ENCODE assay signal across 7 mouse cellular contexts in the genomic region with DNA sequence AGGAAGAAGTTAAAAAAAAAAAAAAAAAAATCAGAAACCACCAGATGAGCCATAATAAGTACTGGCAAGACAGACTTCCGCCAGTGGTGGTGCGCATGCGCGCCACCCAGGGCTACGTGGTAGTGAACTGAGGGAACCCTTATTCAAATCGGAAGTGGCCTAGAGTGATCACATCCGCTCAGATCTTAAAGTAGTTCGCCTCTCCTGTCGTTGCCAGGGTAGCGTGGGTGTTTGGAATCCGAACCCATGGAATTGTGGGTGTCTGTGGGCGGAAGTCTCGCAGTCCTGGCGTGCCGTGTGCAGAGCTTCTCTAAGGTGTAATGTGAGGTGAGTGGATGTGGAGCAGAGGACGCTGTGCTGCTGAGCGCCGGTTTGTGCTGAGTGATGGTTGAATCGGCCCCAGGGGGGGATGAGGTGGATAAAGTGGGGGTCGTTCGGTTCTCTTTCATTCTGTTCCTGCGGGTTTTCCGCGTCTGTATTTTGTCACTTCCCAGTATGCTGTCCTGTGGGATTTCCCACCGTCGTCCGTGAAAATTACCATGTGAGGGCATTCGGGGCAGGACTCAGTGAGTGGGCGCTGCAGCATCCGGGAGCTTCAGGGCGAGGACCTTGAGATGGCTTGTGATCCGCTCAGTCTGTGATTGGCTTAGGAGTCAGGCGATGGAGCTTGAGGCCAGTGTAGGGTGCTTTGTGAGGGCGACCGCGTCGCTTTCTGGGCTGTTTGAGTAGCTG. TPM values are rescaled to one million over a fixed set of nuclear protein-coding genes. Genes with fewer than 3 reads are reported as not detected.
A peak's percentile ranks its signal among the peaks of the same experiment; 100 is the strongest.
DNase-seq lines count a peak whose midpoint lies in the region; ATAC-seq lines count a peak whose summit lies in the region.

A gene (plus strand): TSS at position 171 of the 732 bp plus-strand sequence.

- H3K4me1 ChIP-seq in intestine, embryonic 16.5 days (ENCODE audit: control insufficient read depth, insufficient read depth, low read length), result peaks cover 13% of the 10 kb centered on the region
- peaks cover 8% of the 10 kb centered on the region for H3K4me1 ChIP-seq in midbrain, embryonic 11.5 days (ENCODE audit: control insufficient read depth, insufficient read depth, low read length)

- ATAC-seq in intestine, embryonic 16.5 days, result peak; percentile 99
- peak; percentile 96 for ATAC-seq in midbrain, embryonic 11.5 days (ENCODE audit: low FRiP score)

- H3K27ac ChIP-seq in intestine, embryonic 16.5 days (ENCODE audit: low read length), result peak within 1 kb of the TSS; percentile 89
- peak within 1 kb of the TSS; percentile 79 for H3K27ac ChIP-seq in midbrain, embryonic 11.5 days (ENCODE audit: low read depth, low read length)

- peaks cover 10% of the 10 kb centered on the region for H3K36me3 ChIP-seq in intestine, embryonic 16.5 days (ENCODE audit: control insufficient read depth, insufficient read depth, low read length)
- H3K36me3 ChIP-seq in midbrain, embryonic 11.5 days (ENCODE audit: control insufficient read depth, insufficient read depth, low read length), result peaks cover 4% of the 10 kb centered on the region

- DNase-seq in adrenal gland, adult 8-10 months, result peak; percentile 95
- DNase-seq in embryo, embryonic 9.5 days (ENCODE audit: extremely low spot score), result peak; percentile 85
- peak; percentile 81 to 89 for DNase-seq in gastrocnemius, postnatal 4 days (ENCODE audit: low spot score in 2 of 2)
- DNase-seq in left cerebral cortex, postnatal 36 days (ENCODE audit: low spot score in 2 of 2), result peak; percentile 90 to 91
- peak; percentile 99 for DNase-seq in midbrain, embryonic 11.5 days (ENCODE audit: low spot score, missing footprints)
- peak; percentile 99 for DNase-seq in skeletal muscle tissue, adult 2 months (ENCODE audit: low read depth, low spot score)

- WGBS in intestine, embryonic 16.5 days, result under 1% methylated on average over 37 of the region's 37 CpGs
- WGBS in midbrain, embryonic 11.5 days, result under 1% methylated on average over 37 of the region's 37 CpGs

- peak within 1 kb of the TSS; percentile 77 for H3K4me3 ChIP-seq in intestine, embryonic 16.5 days (ENCODE audit: low read length)
- peak within 1 kb of the TSS; percentile 82 for H3K4me3 ChIP-seq in midbrain, embryonic 11.5 days (ENCODE audit: low read depth, low read length)

- peak within 1 kb of the TSS; percentile 80 for H3K9ac ChIP-seq in intestine, embryonic 16.5 days (ENCODE audit: low read depth, low read length)
- H3K9ac ChIP-seq in midbrain, embryonic 11.5 days (ENCODE audit: low read length), result peak within 1 kb of the TSS; percentile 80

- no peaks in the 10 kb centered on the region for H3K27me3 ChIP-seq in intestine, embryonic 16.5 days (replicated peaks; ENCODE audit: control insufficient read depth, insufficient read depth, low read length)
- no peaks in the 10 kb centered on the region for H3K27me3 ChIP-seq in midbrain, embryonic 11.5 days (ENCODE audit: control insufficient read depth, insufficient read depth, low read length)

- H3K4me2 ChIP-seq in intestine, embryonic 16.5 days (ENCODE audit: low read depth, low read length), result peak within 1 kb of the TSS; percentile 85
- H3K4me2 ChIP-seq in midbrain, embryonic 11.5 days, result peak within 1 kb of the TSS; percentile 67

- intact Hi-C loops in left cerebral cortex, postnatal 36 days (cut with DNase I), result loop anchor here (1.0 to 10.0 kb wide), 3 partner anchors 17 to 267 kb away; a partner anchor contains a TSS

- no peaks in the 10 kb centered on the region for H3K9me3 ChIP-seq in intestine, embryonic 16.5 days (ENCODE audit: control insufficient read depth, low read length)
- H3K9me3 ChIP-seq in midbrain, embryonic 11.5 days (ENCODE audit: control insufficient read depth, low read length), result no peaks in the 10 kb centered on the region

RNA-seq across cellular contexts. Expression of the gene that starts here (rescaled TPM):
- total RNA-seq in adrenal gland, adult 8-10 months (2022), result 10 to 100 TPM; 17.8 to 22.1 (median 19.4) TPM
- 10 to 100 TPM in 1 of 2 experiments, 1 to 10 TPM in 1; 7.8 to 11.8 TPM for total RNA-seq in gastrocnemius, postnatal 4 days (2021)
- 7.5 and 8.3 TPM in 2 replicates for polyA plus RNA-seq in intestine, embryonic 16.5 days (2015; fragmentation: Nextera tagmentation; extraction: Ambion mirVana)
- total RNA-seq in left cerebral cortex, postnatal 36 days (2021), result 10 to 100 TPM; 18.7 to 19.1 TPM
- polyA plus RNA-seq in midbrain, embryonic 11.5 days (2014; fragmentation: Nextera tagmentation; extraction: Ambion mirVana), result 17.3 and 17.9 TPM in 2 replicates

Comparison
In these comparisons a context has a peak if more than half of its experiments do, and no peak if none do; other contexts are left out.
1. Peak in every context shown above with its lines: DNase-seq, ATAC-seq, H3K4me3 ChIP-seq and H3K27ac ChIP-seq.